Mouse (Mus musculus) cerebellum, adult 2 months (tissue): ENCODE results near the gene Nt5c2. TPM values are rescaled to one million over a fixed set of nuclear protein-coding genes. Genes with fewer than 3 reads are reported as not detected.

ENCODE experiments used
- DNase-seq, 2 experiments: peaks; one replicate each; pipeline ENCODE4 v3.0.0; 2021
- H3K27ac ChIP-seq: fragments of 200-500 bp; 2 replicates; pipeline ENCODE4 v1.5.1; 2012; ENCODE audit warnings: low read length, control low read depth, inconsistent platforms; ENCODE audit not compliant: insufficient read depth
- H3K27me3 ChIP-seq: fragments of 200-500 bp; 2 replicates; pipeline ENCODE4 v1.6.1; 2012; ENCODE audit warnings: inconsistent platforms, mild to moderate bottlenecking, low read length, moderate library complexity; ENCODE audit not compliant: control insufficient read depth, insufficient read depth
- H3K4me1 ChIP-seq: fragments of 200-500 bp; 2 replicates; pipeline ENCODE4 v1.6.1; 2011; ENCODE audit warnings: low read length; ENCODE audit not compliant: control insufficient read depth, insufficient read depth
- H3K4me3 ChIP-seq: fragments of 200-500 bp; replicated peaks from 2 replicates; pipeline ENCODE3; 2011; ENCODE audit warnings: mild to moderate bottlenecking, low read depth, low read length, control low read depth; ENCODE audit not compliant: insufficient read depth
- CTCF ChIP-seq: fragments of 200-500 bp; IDR thresholded peaks from 2 replicates; pipeline ENCODE4 v1.5.1; 2011; ENCODE audit warnings: low read depth, mild to moderate bottlenecking, control low read depth, low read length, moderate library complexity, borderline replicate concordance; ENCODE audit not compliant: insufficient read depth
- POLR2A ChIP-seq: fragments of 200-500 bp; IDR thresholded peaks from 2 replicates; pipeline ENCODE4 v1.6.1; 2011; ENCODE audit warnings: low read length, control low read depth, borderline replicate concordance; ENCODE audit not compliant: insufficient read depth
- WGBS: fragments of 180-500 bp; shearing (Covaris S2); methylation state at CpG from one replicate; pipeline ENCODE4 v1.1.7; 2018; 5-methylcytosine and 5-hydroxymethylcytosine counted together
- polyA plus RNA-seq: library from polyadenylated mRNA; depleted of rRNA; stranded (reverse); fragments of >200 nt; gene quantifications from 2 replicates; pipeline ENCODE4 v1.2.3, GENCODE M21; 2012

Nt5c2 gene
- polyA plus RNA-seq, 1 experiment = 49.3 TPM

- peaks cover 17% of the 10 kb centered on the region for H3K4me1 ChIP-seq
- no peaks in the 10 kb centered on the region for H3K27me3 ChIP-seq
- DNase-seq = no peak
- H3K4me3 ChIP-seq = no peak overlapping the region
- 87% methylated on average over 2 of the region's 2 CpGs for WGBS
- no peak for TF ChIP-seq CTCF
- TF ChIP-seq POLR2A = no peak
- no peak overlapping the region for H3K27ac ChIP-seq
These were observed 135.1 kb downstream of the Nt5c2 start for GRCm38 (mm10) chr19:46879876-46880275.

- H3K27me3 ChIP-seq = no peaks in the 10 kb centered on the region
- TF ChIP-seq CTCF = peak; percentile 89
- no peak for TF ChIP-seq POLR2A
- WGBS = 18% methylated on average over 13 of the region's 13 CpGs
- H3K27ac ChIP-seq = no peak overlapping the region
- no peak overlapping the region for H3K4me3 ChIP-seq
- peak; percentile 89 to 90 for DNase-seq
- H3K4me1 ChIP-seq = peaks cover 17% of the 10 kb centered on the region
These were observed 136.6 kb downstream of the Nt5c2 start for GRCm38 (mm10) chr19:46878346-46878745.

DNA sequence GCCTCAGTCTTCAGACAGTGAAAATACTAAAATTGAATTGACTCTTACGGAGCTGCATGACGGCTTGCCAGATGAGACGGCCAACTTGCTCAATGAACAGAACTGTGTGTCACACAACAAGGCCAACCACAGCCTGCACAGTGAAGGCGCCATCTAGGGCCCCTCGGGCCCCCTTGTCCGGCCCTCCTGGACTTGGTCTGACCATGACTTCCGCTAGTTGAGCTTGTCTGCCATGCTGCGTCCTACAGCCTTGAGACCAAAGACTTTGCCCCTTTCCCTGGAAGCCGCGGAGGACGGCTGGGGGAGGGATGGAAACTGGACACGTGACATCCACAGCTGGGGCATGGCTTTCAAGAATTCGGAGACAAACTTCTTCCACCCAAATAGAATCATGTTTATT lies 137.1 kb downstream of the Nt5c2 start:
- 81% methylated on average over 13 of the region's 13 CpGs for WGBS
- H3K4me3 ChIP-seq = no peak overlapping the region
- H3K27me3 ChIP-seq = no peaks in the 10 kb centered on the region
- H3K4me1 ChIP-seq = peaks cover 17% of the 10 kb centered on the region
- H3K27ac ChIP-seq = 0 out of 2 replicates have a peak overlapping the region, but pooled peaks have one; percentile 15
- no peak for DNase-seq
- TF ChIP-seq POLR2A = no peak
- TF ChIP-seq CTCF = no peak

- Histone ChIP-seq H3K4me1 (peaks cover 14% of the 10 kb centered on the region), H3K27ac (no peak overlapping the region), H3K4me3 (no peak overlapping the region), H3K27me3 (no peaks in the 10 kb centered on the region)
- DNase-seq = peak; percentile 77 to 89
- no peak for TF ChIP-seq POLR2A
- TF ChIP-seq CTCF = peak; percentile 95
- WGBS = 33% methylated on average over 12 of the region's 12 CpGs
These were observed 139.2 kb downstream of the Nt5c2 start for GRCm38 (mm10) chr19:46875790-46876189.

DNA sequence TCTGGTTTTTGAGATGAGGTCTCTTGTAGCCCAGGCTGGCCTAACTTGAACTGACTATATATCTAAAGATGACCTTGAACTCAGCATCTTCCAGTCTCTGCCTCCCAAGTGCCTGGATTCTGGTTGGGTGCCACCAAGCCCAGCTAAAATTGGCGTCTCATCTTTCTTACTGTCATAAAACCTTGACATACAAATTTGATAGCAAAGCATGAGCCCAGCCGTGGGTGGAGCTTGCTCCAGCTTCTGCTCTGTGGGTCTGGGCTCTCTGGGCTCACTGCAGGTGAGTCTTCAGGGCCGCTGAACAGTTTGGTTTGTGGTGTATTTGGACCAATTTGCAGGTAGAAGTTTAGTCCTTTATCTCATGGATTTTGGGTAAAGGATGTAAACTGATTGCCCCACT lies 141.0 kb downstream of the Nt5c2 start:
- no peak for TF ChIP-seq POLR2A
- no peak for TF ChIP-seq CTCF
- peaks cover 5% of the 10 kb centered on the region; the same call in 1 of the 2 replicates for H3K4me1 ChIP-seq
- DNase-seq = no peak
- 72% methylated on average over 3 of the region's 3 CpGs for WGBS
- no peak overlapping the region for H3K27ac ChIP-seq
- H3K27me3 ChIP-seq = no peaks in the 10 kb centered on the region
- no peak overlapping the region for H3K4me3 ChIP-seq

- WGBS = 76% methylated on average over 7 of the region's 7 CpGs
- no peak overlapping the region for H3K4me3 ChIP-seq
- DNase-seq = no peak
- no peak overlapping the region for H3K27ac ChIP-seq
- no peaks in the 10 kb centered on the region for H3K4me1 ChIP-seq
- no peak for TF ChIP-seq CTCF
- no peak for TF ChIP-seq POLR2A
- H3K27me3 ChIP-seq = no peaks in the 10 kb centered on the region
These were observed 143.3 kb downstream of the Nt5c2 start for GRCm38 (mm10) chr19:46871651-46872050.

- Histone ChIP-seq H3K4me1 (no peaks in the 10 kb centered on the region), H3K4me3 (no peak overlapping the region), H3K27me3 (no peaks in the 10 kb centered on the region), H3K27ac (no peak overlapping the region)
- TF ChIP-seq POLR2A = no peak
- no peak for TF ChIP-seq CTCF
- DNase-seq = no peak
- WGBS = 92% methylated on average over 4 of the region's 4 CpGs
These were observed 143.9 kb downstream of the Nt5c2 start for GRCm38 (mm10) chr19:46871096-46871495.

- TF ChIP-seq POLR2A = no peak
- peak; percentile 95 for TF ChIP-seq CTCF
- DNase-seq = peak; percentile 78 to 86
- peaks cover 3% of the 10 kb centered on the region; the same call in 1 of the 2 replicates for H3K4me1 ChIP-seq
- no peaks in the 10 kb centered on the region for H3K27me3 ChIP-seq
- WGBS = 12% methylated on average over 6 of the region's 6 CpGs
- H3K4me3 ChIP-seq = no peak overlapping the region
- H3K27ac ChIP-seq = no peak overlapping the region
These were observed 145.4 kb downstream of the Nt5c2 start for GRCm38 (mm10) chr19:46869526-46869925.

DNA sequence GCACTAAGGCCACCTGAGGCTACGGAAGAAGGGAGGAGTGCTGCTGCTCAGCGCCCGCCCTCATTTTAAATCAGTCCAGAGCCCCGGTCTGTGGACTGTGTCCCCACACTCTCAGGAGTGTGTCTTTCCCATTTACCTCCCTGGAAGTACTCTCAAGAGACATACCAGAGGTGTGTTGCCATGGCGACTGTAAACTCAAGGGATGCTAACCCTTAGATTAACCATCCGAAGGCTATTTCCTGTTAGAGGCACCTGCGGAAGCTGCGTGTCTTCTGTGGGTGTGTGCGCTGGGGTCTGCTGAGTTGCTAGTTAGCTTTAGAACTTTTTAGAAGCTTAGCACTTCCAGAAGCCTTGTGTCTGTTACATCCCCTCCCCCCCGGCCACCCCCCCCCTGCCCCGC lies 145.9 kb downstream of the Nt5c2 start:
- TF ChIP-seq CTCF (no peak), POLR2A (no peak)

More for the DNA sequence above, 145.9 kb downstream of the Nt5c2 start:
- Histone ChIP-seq H3K27ac (no peak overlapping the region), H3K27me3 (no peaks in the 10 kb centered on the region), H3K4me3 (no peak overlapping the region), H3K4me1 (peaks cover 3% of the 10 kb centered on the region; the same call in 1 of the 2 replicates)
- DNase-seq = no peak
- WGBS = 66% methylated on average over 11 of the region's 11 CpGs
